Mouse (Mus musculus) lung, postnatal 10 days (tissue): ENCODE data around the gene Def8.

Source experiments
- DNase-seq: peaks from one replicate; pipeline ENCODE4 v3.0.0; 2021

Gene Def8

DNA sequence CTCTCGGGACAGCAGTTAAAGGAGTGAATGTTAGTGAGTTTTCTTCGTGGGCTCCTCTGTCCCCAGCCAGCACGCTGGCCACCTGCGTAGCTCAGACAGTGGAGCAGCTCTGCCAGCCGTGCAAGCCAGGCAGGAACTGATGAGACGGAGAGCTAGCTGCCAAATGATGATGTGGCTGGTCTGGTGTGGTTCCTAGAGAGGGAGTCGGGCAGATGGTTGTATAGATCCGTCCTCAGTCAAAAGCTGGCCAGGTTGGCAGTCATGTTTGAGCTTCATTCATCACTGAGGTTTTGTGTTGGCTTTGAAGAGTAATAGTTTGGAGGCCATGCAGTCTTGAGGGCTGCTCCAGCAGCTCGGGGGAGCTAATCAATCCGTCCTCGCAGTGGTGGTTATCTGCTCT, 75.6 kb downstream of the Def8 start:
- DNase-seq = no peak

DNA sequence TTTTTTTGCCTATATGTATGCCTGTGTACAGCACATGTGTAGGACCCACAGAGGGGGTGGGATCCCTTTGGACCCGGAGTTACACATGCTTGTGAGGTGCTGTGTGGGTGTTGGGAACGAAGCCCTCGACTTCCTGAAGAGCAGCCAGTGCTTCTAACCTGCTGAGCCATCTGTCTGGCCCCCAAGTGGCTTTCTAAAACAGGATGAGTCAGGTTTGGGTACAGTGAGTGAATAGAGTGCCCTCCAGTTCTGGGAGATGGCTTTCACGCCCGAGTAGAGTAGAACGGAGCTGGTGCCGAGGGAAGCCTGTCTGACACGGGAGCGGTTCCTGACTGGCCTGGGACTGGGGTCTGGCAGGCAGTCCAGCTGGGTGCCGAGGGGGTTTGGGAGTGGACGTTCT, 76.2 kb downstream of the Def8 start:
- DNase-seq = no peak

DNA sequence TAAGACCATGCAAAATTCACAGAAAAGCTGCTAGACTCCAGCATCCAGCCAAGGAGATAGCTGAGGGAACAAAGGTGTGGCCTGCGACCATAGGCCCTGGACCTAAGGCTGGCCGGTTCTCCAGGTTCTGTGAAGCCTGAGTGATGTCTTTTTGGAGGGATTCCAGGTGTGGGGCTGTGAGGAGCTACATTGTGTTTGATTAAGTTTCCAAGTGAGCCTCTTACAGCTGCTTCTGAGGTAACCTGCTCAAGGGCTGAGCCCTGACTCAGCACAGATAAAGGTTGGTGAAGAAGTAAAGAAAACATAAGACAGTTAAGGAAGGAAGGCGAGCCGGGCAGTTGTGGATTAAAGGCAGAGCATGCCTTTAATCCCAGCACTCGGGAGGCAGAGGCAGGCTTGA, 78.9 kb downstream of the Def8 start:
- DNase-seq = peak; percentile 17

DNA sequence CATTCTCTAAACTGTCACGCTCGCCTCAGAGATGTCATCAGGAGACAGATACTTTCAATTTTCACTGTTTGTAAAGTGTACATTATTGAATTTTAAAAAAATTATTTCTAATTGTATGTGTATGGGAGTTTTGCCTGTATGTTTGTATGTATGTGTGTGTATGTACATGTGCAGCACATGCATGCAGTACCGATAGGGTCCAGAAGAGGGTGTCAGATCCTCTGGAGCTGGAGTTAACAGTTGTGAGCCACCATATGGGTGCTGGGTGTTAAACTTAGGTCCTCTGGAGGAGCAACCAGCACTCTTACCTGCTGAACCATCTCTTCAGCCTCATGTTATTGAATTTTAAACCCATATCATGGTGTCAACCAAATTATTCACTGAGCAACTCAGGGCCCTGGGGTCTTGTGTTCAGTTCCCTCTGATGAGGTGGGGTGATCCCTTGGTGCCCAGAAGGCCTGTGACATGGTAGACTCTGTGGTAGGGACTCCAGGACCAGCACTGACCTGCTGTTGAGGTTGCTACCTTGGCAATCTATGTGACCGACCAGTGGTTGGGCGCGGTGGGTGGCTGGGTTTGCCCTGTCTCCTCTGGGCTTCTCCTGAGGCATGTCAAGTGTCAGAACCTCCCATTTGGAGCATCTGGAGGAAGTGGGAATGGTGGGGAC, 80.6 kb downstream of the Def8 start:
- DNase-seq = no peak

DNA sequence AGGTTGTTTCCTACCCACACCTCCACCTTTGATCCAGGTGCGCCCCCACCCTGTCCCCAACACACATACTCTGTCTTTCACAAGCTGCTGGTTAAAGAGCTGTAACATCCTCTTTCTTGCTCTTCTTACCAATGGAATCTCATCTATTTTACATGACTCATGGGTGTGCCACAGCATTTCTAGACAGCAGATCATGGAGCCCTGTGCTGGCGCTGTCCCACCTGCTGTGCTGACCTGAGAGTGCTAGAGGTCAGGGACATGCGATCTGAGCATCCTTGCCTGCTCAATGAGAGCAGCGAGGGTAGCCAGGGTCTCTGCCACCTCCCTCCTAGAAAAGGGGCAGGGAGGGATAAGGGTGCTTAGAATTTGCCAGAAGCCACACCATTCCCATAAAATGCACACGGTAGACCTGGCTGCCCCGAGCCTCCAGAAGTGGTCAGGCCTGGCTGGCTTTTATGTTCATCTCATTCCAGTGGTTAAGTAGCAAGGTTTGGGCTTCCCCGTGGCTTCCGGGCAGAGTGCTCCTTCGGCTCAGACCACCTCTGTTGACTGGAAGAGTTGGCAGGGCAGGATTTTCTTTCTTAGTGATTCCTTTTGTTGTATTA, 81.4 kb downstream of the Def8 start:
- no peak for DNase-seq

DNA sequence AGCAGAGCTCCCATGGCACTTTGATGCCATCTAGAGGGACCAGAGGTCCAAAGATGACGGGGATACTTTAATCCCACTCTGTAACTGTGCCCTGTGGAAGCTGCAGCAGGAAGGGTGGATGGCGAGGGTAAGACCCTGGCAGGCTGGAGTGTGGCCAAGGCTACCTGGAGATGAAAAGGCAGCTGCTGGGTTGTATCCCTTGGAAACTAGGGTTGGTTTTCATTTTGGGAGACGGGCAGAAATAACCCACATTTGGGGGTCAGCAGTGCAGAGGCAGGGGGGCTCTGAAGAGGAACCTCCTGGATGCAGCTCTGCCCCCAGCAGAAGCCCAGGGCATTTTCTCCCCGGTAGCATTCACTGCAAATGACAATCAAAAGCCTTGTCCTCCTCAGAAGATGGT, 81.9 kb downstream of the Def8 start:
- no peak for DNase-seq

DNA sequence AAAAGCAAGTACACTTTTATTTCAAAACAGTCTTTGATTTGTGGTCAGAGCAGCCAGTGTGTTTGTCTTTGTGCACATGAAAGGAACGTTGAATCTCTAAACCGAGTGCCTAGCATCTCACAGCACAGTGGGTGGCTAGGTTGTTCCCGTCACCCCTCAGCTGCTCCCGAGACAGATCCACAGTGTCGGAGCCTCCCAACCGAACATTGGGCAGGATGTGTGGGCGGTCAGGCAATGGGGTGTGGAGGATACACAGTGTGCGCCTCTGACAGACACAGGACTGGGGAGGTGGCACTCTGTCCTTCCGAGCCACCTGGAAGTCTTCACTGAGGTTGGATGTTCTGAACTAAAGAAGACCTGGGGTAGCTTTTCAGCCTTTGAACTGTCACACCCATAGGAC, 82.4 kb downstream of the Def8 start:
- no peak for DNase-seq

DNA sequence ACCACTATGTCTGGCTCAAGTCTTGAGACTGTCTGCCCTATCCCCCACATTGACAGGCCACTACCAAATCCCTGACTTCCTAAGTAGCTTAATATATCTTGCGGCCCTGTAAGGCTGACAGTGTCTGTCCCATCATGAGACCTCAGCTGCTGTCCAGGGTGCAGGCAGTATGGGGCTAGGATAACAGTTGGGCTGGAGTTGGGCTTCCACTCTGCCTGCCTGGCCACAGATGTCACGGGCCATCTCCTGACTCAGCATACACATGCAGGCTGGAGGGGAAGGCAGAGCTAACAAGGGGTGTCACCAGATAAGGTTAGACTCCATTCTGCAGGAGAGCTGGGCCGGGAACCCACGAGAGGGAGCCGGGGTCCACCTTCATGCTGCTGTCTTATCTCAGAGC, 83.8 kb downstream of the Def8 start:
- DNase-seq = no peak

DNA sequence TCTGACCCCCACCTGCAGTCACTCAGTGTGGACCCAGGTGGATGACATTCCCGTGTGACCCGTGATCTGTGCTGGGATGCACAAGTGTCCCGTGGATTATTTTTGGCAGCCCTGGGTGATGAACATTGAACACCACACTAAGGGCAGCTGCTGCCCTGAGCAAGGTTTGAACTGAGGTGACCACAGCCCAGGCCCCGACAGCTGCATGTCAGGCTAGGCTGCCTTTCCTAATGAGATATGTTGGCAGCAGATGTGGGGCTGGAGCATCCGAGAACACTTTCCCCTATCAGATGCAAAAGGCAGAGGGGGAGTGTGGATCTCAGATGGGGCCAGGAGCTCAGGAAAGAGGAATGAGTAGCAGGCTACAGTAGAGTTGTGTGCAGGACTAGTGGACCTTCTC, 87.5 kb downstream of the Def8 start:
- no peak for DNase-seq
